Mouse (Mus musculus): ENCODE results near the gene Ltbp2.

Gene Ltbp2

GRCm38 (mm10) chr12:84876481-84877121 is at the start of gene Ltbp2:
Gene Ltbp2, minus strand, starts transcription at chr12:84876532.
- DNase-seq (ENCODE audit: low spot score in 2 of 2), result peak; percentile 83 to 91

GRCm38 (mm10) chr12:84924324-84924723 is 48.0 kb upstream of the Ltbp2 start:
- no peak for DNase-seq (ENCODE audit: low spot score in 2 of 2)

GRCm38 (mm10) chr12:84921881-84922419 is 45.6 kb upstream of the Ltbp2 start:
- no peak for DNase-seq (ENCODE audit: low spot score in 2 of 2)

- no peak for DNase-seq (ENCODE audit: low spot score in 2 of 2)
Measured at GRCm38 (mm10) chr12:84918809-84919208, 42.5 kb upstream of the Ltbp2 start.

GRCm38 (mm10) chr12:84917799-84918198 is 41.5 kb upstream of the Ltbp2 start:
- no peak for DNase-seq (ENCODE audit: low spot score in 2 of 2)

- DNase-seq (ENCODE audit: low spot score in 2 of 2), result no peak
Measured at GRCm38 (mm10) chr12:84914959-84915358, 38.6 kb upstream of the Ltbp2 start.

- no peak for DNase-seq (ENCODE audit: low spot score in 2 of 2)
Measured at GRCm38 (mm10) chr12:84912652-84913104, 36.3 kb upstream of the Ltbp2 start.

GRCm38 (mm10) chr12:84911640-84912039 is 35.3 kb upstream of the Ltbp2 start:
- DNase-seq (ENCODE audit: low spot score in 2 of 2), result no peak

GRCm38 (mm10) chr12:84910066-84910465 is 33.7 kb upstream of the Ltbp2 start:
- DNase-seq (ENCODE audit: low spot score in 2 of 2), result no peak

- DNase-seq (ENCODE audit: low spot score in 2 of 2), result no peak
Measured at GRCm38 (mm10) chr12:84907627-84908480, 31.5 kb upstream of the Ltbp2 start.

GRCm38 (mm10) chr12:84907024-84907626 is 30.8 kb upstream of the Ltbp2 start:
- DNase-seq (ENCODE audit: low spot score in 2 of 2), result no peak

GRCm38 (mm10) chr12:84904399-84904798 is 28.1 kb upstream of the Ltbp2 start:
- DNase-seq (ENCODE audit: low spot score in 2 of 2), result no peak

- no peak for DNase-seq (ENCODE audit: low spot score in 2 of 2)
Measured at GRCm38 (mm10) chr12:84900317-84900716, 24.0 kb upstream of the Ltbp2 start.

- no peak for DNase-seq (ENCODE audit: low spot score in 2 of 2)
Measured at GRCm38 (mm10) chr12:84897322-84897721, 21.0 kb upstream of the Ltbp2 start.

- no peak for DNase-seq (ENCODE audit: low spot score in 2 of 2)
Measured at GRCm38 (mm10) chr12:84896235-84896634, 19.9 kb upstream of the Ltbp2 start.

GRCm38 (mm10) chr12:84893648-84894628 is 17.6 kb upstream of the Ltbp2 start:
- no peak for DNase-seq (ENCODE audit: low spot score in 2 of 2)

- no peak for DNase-seq (ENCODE audit: low spot score in 2 of 2)
Measured at GRCm38 (mm10) chr12:84890289-84890688, 14.0 kb upstream of the Ltbp2 start.

GRCm38 (mm10) chr12:84885107-84885876 is 9.0 kb upstream of the Ltbp2 start:
- DNase-seq (ENCODE audit: low spot score in 2 of 2), result no peak

- no peak for DNase-seq (ENCODE audit: low spot score in 2 of 2)
Measured at GRCm38 (mm10) chr12:84884423-84885076, 8.2 kb upstream of the Ltbp2 start.

GRCm38 (mm10) chr12:84882796-84883195 is 6.5 kb upstream of the Ltbp2 start:
- no peak for DNase-seq (ENCODE audit: low spot score in 2 of 2)

Measured in spleen, postnatal 14 days (tissue).